Mouse (Mus musculus) small intestine, adult 2 months (tissue): ENCODE measurements around the gene 4930519G04Rik. TPM values are rescaled to one million over a fixed set of nuclear protein-coding genes. Genes with fewer than 3 reads are reported as not detected.
"Not testable (repeated sequence)": the region's sequence is repeated elsewhere in the genome, so short reads cannot be mapped to it uniquely, and the experiment has no call there.

Experiments used
- H3K27ac ChIP-seq: fragments of 200-500 bp; 2 replicates; pipeline ENCODE4 v1.5.1; 2012; ENCODE audit warnings: low read depth, low read length, control low read depth, inconsistent platforms; ENCODE audit not compliant: insufficient read depth
- H3K27me3 ChIP-seq: fragments of 200-500 bp; 2 replicates; pipeline ENCODE4 v1.6.1; 2012; ENCODE audit warnings: mild to moderate bottlenecking, moderate library complexity, low read length, inconsistent platforms; ENCODE audit not compliant: control insufficient read depth, insufficient read depth
- H3K36me3 ChIP-seq: fragments of 200-500 bp; 2 replicates; pipeline ENCODE4 v1.6.1; 2012; ENCODE audit warnings: mild to moderate bottlenecking, low read length, control low read depth, inconsistent platforms; ENCODE audit not compliant: control insufficient read depth, insufficient read depth
- H3K4me1 ChIP-seq: fragments of 200-500 bp; 2 replicates; pipeline ENCODE4 v1.6.1; 2012; ENCODE audit warnings: low read length, inconsistent platforms, mixed read lengths; ENCODE audit not compliant: control insufficient read depth, insufficient read depth, insufficient read length
- H3K4me3 ChIP-seq: fragments of 200-500 bp; 2 replicates; pipeline ENCODE4 v1.5.1; 2012; ENCODE audit warnings: low read depth, mild to moderate bottlenecking, control low read depth, inconsistent platforms, low read length, moderate library complexity
- CTCF ChIP-seq: fragments of 200-500 bp; IDR thresholded peaks from 2 replicates; pipeline ENCODE4 v1.5.1; 2012; ENCODE audit warnings: low read depth, mild to moderate bottlenecking, control low read depth, inconsistent platforms, low read length, moderate library complexity, mixed read lengths; ENCODE audit not compliant: insufficient replicate concordance, insufficient read length; ENCODE audit errors: extremely low read depth
- POLR2A ChIP-seq: fragments of 200-500 bp; IDR thresholded peaks from 2 replicates; pipeline ENCODE4 v1.6.1; 2012; ENCODE audit warnings: low read depth, mild to moderate bottlenecking, control low read depth, inconsistent platforms, low read length, moderate library complexity
- WGBS: fragments of 180-500 bp; shearing (Covaris S2); methylation state at CpG from one replicate; pipeline ENCODE4 v1.1.7; 2018; 5-methylcytosine and 5-hydroxymethylcytosine counted together
- polyA plus RNA-seq: library from polyadenylated mRNA; depleted of rRNA; stranded (reverse); fragments of >200 nt; gene quantifications from 2 replicates; pipeline ENCODE4 v1.2.3, GENCODE M21; 2012; rRNA removed

4930519G04Rik gene
- not detected in 2 replicates for polyA plus RNA-seq

- 97% methylated on average over 3 of the region's 5 CpGs for WGBS
These were observed at the start of gene 4930519G04Rik for GRCm38 (mm10) chr5:114853364-114853763. 4930519G04Rik (plus strand) TSS chr5:114853664.

DNA sequence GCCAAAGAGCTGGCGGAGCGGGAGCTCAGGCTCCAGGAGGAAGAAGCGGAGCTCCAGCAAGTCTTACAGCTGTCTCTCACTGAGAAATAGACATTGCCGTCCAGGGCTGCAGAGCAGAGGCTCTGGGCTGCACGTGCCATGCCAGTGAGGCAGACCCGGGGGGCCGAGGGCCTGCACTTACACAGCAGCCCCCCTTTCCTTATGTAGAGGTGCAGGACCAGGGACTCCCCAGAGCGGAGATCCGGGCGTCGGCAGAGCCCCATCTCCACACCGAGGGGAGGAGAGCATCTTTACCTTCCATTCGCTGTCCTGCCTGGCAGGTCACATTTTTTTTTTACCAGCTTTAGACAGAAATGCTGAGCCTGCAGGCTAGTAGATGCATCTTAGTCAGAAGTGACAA is 49.1 kb upstream of the 4930519G04Rik start:
- Histone ChIP-seq H3K36me3 (peaks cover 61% of the 10 kb centered on the region), H3K27me3 (no peaks in the 10 kb centered on the region), H3K4me1 (no peaks in the 10 kb centered on the region), H3K27ac (no peak overlapping the region), H3K4me3 (no peak overlapping the region)
- TF ChIP-seq CTCF = no peak
- TF ChIP-seq POLR2A = no peak
- 92% methylated on average over 13 of the region's 13 CpGs for WGBS

More at GRCm38 (mm10) chr5:114853364-114853763, at the start of gene 4930519G04Rik:
- H3K36me3 ChIP-seq, H3K27ac ChIP-seq, H3K4me3 ChIP-seq, H3K27me3 ChIP-seq, H3K4me1 ChIP-seq: not testable (repeated sequence)

- 67% methylated on average over 3 of the region's 3 CpGs for WGBS
- H3K4me3 ChIP-seq = no peak overlapping the region
- H3K27ac ChIP-seq = no peak overlapping the region
- TF ChIP-seq POLR2A (no peak), CTCF (peak; percentile 20; the same call in 1 of the 2 replicates)
- H3K4me1 ChIP-seq = no peaks in the 10 kb centered on the region
- no peaks in the 10 kb centered on the region for H3K27me3 ChIP-seq
- H3K36me3 ChIP-seq = peaks cover 55% of the 10 kb centered on the region
These were observed 48.5 kb upstream of the 4930519G04Rik start for GRCm38 (mm10) chr5:114804958-114805357.

GRCm38 (mm10) chr5:114805436-114806350 is 47.8 kb upstream of the 4930519G04Rik start:
- Histone ChIP-seq H3K4me1 (no peaks in the 10 kb centered on the region), H3K36me3 (peaks cover 50% of the 10 kb centered on the region), H3K4me3 (peak overlapping the region; percentile 33), H3K27ac (peak overlapping the region; percentile 63), H3K27me3 (no peaks in the 10 kb centered on the region)
- TF ChIP-seq CTCF = no peak
- no peak for TF ChIP-seq POLR2A
- WGBS = 75% methylated on average over 15 of the region's 15 CpGs

- H3K36me3 ChIP-seq = peaks cover 43% of the 10 kb centered on the region
- H3K4me1 ChIP-seq = no peaks in the 10 kb centered on the region
- H3K27me3 ChIP-seq = no peaks in the 10 kb centered on the region
- H3K4me3 ChIP-seq = peak overlapping the region; percentile 33
- no peak for TF ChIP-seq POLR2A
- TF ChIP-seq CTCF = no peak
- peak overlapping the region; percentile 63 for H3K27ac ChIP-seq
- WGBS = 83% methylated on average over 8 of the region's 8 CpGs
These were observed 46.8 kb upstream of the 4930519G04Rik start for GRCm38 (mm10) chr5:114806636-114807035.

- no peaks in the 10 kb centered on the region for H3K27me3 ChIP-seq
- no peak overlapping the region for H3K4me3 ChIP-seq
- no peaks in the 10 kb centered on the region for H3K4me1 ChIP-seq
- TF ChIP-seq CTCF (no peak), POLR2A (no peak)
- H3K27ac ChIP-seq = no peak overlapping the region
- WGBS = 62% methylated on average over 9 of the region's 9 CpGs
- peaks cover 39% of the 10 kb centered on the region for H3K36me3 ChIP-seq
These were observed 46.4 kb upstream of the 4930519G04Rik start for GRCm38 (mm10) chr5:114807063-114807462.

GRCm38 (mm10) chr5:114807468-114807867 is 46.0 kb upstream of the 4930519G04Rik start:
- peaks cover 35% of the 10 kb centered on the region for H3K36me3 ChIP-seq
- no peak overlapping the region for H3K27ac ChIP-seq
- no peaks in the 10 kb centered on the region for H3K4me1 ChIP-seq
- no peak overlapping the region for H3K4me3 ChIP-seq
- TF ChIP-seq POLR2A (no peak), CTCF (no peak)
- no peaks in the 10 kb centered on the region for H3K27me3 ChIP-seq
- 63% methylated on average over 8 of the region's 8 CpGs for WGBS
